Mouse (Mus musculus) kidney, postnatal 36 days (tissue): ENCODE measurements around the gene Gm20388.

Experiments used
- DNase-seq, 2 experiments: peaks; one replicate each; pipeline ENCODE4 v3.0.0; 2021 to 2022; ENCODE audit warnings: mixed read lengths in 2 of 2

Gene Gm20388

DNA sequence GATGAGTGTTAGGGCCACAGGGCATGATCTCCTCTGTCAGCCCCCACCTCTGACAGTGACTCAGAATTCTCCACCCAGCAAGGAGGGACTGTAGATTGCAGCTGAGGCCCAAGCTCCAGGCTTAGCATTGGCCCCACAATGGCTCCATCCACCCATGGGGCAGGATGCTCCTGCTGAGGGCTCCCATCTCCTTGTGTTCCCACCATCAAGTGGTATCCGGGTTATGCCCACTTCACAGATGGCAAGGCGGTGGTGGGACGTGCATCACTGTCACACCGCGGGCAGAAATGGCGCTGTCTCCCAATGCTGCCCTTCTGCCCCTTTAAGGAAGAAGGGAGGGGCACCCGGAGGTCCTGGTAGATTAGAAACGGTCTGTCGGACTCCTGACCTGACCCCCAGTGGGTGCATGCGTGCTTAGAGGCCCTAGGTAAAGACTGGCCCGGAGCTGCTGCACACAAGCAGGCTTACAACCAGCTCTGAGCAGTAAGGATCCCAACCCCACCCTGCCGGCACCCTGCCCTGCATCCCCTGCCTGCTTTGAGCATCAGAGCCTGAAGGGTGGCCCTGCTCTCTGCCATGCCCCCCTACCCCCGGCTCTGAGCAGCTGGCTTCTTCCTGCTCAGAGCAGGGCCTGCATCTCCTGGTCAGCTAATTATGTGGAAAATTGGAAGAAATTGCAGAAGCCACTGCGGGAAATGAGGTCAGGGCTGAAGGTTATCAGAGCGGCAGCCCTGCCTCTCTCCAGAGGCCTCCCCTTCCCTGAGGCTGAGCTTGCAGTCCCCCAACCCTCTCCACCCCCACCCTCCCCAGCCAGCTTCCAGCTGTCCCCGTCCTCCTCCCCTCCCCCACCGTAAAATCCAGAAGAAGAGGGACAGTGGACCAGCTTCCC, 384.6 kb downstream of the Gm20388 start:
- peak; percentile 37 to 38 for DNase-seq

DNA sequence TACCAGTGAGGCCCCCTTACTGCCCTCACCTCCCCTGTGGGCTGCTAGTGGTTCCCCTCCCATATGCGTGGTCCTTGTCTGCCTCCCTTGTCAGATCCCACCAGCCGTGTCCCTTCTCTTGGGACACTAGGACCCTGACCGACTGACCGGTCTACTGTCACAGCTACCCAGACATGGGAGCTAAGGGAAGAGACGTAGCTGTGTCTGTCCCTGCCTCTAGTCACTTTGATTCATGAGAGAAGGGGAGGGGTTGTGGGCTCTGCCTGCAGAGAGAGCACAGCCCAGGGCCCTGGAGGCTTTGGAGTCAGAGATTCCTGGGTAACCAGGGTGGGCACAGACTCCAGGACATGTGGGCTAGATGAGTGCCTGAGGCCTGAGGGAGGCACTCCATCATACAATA, 386.4 kb downstream of the Gm20388 start:
- DNase-seq = no peak

DNA sequence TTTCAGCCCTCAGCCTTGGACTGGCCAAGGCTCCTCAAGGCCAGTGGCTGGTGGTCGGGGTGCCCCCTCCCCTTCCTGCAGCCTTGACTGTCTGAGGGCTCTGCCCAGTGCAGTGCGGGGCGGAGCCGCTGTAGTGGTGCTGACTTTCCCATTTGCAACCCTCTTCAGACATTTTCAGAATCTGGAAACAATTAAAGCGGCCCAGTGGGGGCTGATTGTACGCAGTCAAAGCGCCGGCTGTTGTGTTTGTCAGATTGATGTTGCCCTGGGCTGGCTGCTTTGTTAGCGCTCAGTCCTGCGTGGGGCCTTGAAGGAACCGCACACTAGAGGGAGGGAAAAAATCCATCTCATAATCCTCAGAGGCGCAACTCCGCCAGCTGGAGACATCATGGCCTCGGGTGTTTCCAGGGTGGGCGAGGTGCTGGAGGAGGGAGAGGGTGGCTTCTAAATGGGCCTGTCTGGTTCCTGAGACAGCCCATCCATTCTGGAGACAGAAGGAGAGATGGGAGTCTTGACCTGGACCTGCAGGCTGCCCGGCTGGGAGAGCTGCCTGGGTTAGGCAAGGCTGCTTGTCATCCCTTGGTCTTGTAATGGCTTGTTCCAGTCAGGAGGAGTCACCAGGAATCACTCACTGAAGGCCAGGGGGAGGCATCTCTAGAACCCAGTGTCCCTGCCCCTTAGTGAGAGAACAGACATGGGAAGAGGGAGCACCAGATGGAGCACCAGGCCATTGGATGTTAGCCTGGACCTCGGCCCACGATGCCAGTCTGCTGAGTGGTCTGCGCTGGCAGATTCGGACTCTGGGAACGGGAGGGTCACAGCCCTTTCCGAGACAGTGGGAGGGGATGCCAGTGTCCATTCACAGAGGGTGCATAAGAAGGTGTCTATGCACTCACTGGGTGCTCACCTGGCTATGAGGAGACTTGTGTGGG, 388.2 kb downstream of the Gm20388 start:
- no peak for DNase-seq

DNA sequence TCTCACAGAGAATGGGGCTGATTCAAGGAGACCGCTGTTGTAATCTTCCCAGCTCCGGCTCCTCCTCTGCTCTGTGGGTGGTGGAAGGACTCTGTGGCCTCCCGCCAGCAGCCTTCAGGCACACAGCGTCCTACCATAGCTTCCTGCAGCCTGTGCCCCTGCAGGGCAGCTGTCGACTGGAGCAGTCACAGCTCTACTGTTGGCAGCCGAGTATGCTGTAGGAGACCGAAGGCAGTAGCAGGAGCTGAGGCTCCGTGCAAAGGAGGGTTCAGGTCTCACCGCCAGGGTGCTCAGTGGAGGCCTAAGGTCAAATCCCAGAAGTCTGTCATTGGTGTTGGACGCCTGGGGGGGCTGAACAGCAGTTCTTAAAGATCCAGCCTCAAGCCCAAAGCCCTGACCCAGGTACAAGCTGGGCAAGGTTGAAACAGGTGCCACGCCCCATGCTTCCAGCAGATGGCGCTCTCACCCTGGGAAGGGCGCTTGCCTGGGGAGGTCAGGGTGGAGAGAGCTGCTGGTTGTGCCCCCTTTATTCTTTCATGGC, 390.0 kb downstream of the Gm20388 start:
- peak; percentile 45 to 79 for DNase-seq

DNA sequence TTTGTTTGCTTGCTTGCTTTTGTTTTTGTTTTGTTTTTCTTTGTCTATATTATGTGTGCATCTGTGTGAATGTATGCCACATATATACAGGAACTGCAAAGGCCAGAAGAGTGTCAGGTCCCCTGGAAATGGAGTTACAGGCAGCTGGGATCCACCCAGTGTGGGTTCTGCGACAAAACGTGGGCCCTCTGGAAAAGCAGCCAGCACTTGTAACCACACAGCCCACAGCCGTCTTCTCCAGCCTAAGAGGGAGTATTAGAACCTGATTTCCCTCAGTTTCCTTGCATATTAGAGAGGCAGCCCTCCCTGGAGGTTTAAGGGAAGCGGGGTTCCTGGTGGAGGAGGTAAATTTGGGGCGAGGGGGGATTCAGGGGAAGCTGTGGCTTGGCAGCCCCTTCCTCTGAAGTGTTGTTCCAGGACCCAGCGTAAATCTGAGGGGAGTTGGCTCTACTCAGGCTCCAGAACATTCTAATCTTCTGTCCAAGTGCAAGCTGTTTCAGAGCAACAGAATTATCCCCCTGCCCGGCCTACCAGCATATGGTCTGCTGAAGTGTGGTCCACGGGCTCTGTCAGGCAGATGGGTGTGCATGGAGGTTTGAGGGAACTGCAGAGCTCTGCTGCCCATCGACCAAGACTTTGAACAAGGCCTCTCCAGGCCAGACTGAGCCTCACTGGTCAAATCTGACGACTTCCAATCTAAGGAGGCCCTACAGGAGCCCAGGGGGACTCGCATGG, 392.5 kb downstream of the Gm20388 start:
- no peak for DNase-seq

DNA sequence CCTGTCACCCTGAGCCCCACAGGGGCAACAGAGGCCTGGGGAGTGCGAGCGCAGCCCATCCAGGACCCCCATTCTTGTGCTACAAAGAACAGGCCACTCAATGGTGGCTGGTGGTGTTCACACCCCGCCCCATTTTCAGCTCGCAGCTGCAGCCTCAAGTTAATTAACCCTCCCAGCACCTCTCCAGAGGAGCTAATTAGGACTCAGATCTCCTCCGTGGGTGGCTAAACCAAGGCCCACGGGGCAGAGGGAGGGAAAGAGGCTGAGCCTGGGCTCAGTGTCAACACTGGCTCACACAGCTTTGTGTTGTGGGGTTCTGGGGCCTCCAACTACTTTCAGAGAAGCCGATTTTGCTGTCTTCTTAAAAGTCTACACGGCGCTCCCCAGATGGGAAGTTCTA, 393.5 kb downstream of the Gm20388 start:
- DNase-seq = no peak

DNA sequence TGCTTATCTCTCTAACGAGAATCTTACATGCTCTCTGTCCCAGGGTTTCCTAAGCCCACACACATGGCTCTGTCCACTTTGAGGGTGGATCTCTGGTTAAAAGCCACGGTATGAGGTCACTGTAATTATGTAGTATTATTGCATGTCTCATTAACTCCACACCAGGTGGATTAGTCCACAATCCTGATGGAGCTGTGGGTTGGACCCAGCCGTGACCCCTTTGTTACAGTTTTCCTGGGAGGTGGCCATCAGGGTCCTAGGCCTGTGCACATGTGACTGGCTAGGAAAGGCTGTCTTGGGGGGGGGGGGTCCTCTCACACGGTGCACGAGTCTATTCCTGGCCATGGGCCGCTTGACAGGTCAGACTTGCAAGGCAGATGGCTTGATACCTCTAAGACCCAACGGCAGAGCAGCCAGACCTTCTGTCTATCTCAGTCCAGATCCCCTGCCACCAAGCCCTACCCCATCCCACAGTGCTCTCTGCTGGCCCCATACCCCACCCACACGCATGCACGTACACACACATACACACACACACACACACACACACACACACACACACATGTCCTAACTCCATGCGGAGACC, 395.3 kb downstream of the Gm20388 start:
- DNase-seq = no peak

DNA sequence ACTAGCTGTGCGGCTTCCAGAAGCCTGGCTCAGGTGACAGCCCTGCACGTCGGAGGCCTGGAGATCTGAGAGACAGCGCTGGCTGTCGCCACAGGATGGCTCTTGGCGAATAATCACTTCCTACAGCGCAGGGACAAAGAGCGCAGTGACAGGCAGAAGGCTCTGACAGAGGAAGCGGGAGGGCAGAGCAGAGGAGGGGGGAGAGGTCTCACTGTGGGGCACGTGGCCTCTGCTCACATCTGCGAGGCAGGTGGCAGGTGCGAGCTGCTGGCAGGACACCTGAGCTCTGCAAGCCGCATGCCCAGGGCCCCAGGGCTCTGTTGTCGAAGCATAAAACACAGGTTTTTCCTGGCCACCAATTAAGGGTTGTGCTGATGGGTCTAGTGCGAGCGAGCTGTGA, 396.5 kb downstream of the Gm20388 start:
- no peak for DNase-seq

DNA sequence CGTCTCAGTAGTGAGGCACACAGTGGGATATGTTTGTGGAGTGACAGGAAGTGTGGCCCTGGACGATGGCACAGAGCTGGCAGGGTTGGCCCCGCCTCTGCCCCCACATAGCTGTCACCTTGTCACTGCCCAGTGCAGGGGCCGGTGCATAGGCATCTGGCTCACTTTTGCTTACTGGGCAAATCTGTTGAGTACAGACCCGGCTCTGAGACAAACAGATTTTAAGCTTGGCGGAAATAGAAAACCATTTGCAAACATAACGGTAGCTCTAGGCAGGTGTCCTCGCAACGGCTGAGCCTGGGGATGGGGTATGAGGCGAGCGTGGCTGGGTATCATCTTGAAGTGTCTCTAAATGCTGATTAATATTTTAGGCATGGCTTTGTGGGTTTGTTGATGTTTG, 396.9 kb downstream of the Gm20388 start:
- DNase-seq = no peak

DNA sequence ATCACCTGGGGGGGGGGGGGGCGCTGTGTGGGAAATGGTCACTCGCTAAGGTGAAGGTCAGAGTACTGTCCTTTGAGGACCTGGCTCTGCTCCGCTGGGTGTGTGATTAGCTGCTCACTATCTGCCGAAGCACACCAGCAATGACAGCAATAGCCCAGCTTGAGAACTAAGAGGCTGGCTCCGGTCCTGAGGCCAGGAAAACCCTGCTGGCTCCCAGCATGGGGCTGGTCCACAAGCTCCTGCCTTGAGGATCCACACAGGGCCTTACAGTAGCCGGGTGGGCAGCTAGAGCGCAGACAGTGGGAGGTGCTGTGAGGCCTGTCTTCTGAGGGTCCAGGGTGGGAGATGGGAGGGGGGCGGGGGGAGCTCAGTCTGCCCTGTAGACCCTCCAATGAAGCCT, 397.5 kb downstream of the Gm20388 start:
- no peak for DNase-seq

DNA sequence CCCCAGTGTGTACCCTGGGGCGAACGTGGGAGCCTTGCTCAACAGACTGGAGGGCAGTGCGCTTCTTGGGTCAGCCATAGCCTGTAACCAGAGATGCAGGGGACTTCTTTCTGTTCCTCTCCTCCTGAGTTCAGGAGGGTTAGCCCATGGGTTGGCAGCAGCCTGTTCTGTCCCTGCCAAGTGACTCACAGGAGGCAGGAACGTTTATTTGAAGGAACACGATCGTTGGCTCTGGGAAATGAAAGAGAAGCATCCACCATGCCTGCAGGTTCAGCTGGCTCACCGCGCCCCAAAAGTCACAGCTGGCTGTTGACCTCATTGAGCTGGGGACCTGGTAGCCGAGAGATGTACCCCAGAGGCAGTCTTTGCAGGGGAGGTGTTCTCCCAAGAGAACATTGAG, 397.9 kb downstream of the Gm20388 start:
- DNase-seq = no peak

DNA sequence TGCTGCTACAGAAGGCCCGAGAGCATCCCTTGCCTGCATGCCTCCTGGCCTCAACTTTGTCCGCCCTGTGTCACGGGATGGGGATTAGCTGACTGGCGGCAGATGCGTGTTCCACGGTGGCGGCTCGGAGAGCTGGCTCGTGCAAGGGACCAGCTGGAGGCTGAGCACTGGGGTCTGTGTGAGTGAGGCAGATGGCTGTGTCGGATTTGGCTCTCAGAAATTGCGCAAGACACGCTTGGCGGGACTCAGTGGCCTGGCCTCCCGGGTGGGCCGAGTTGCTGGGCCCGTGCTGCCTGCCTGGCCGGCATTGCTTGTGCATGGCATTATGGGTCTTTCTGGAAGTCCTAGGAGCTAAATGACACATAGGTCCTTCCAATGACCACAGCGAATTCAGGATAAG, 398.7 kb downstream of the Gm20388 start:
- no peak for DNase-seq

DNA sequence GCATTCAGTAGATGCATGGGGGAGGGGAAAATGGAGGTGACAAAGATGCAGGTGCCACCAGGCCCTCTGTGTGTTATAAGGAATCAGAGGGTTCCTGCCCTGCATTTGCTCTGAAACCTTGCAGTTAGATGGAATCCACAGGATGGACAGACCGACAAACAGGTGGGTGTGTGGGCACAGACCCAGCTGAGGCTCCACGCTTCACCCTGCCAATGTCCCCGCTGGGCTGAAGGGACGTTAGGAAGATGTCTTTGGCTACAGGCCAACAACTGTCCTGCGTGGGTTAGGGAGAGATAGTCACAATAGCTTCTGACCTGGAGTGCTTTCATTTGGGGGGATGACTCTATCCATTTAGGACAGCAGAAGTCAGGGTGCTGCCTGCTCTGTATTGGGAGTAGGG, 399.4 kb downstream of the Gm20388 start:
- DNase-seq = no peak

DNA sequence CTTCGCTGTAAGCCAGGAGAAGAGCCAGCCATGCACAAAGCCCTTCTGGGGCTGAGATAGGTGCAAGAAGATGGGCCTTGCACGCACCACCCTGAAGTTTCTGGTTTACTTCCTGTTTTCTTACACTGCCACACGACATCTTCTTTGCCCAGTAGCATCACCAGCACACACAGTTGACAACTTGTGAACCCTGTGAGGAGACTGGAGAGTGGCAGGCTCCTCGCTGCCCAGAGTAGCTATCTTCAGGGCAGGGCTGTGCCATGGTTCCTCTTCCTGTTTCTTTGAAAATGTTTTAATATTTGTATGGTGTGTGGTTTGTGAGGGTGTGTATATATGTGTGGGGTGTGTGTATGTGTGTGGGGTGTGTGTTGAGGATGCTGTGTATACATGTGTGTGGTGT, 401.8 kb downstream of the Gm20388 start:
- no peak for DNase-seq

DNA sequence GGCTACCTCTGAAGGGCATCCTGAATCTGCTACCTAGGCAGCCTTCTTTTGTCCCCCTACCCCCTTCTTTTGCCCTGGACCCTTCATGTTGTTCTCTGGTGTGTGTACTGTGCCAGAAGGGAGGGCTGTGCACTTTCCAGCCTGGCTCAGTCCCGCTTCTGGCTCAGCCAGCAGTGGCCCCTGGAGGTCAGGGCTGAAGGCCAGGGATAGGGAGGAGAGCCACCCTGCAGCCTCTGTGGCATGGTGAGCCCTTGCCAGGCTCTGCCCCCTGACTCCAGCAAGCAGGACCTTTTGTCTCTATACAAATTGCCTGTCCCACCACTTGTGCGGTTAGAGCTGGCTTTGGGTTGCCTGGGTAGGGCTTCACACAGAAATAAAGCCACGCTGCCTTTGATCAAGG, 403.0 kb downstream of the Gm20388 start:
- DNase-seq = no peak

DNA sequence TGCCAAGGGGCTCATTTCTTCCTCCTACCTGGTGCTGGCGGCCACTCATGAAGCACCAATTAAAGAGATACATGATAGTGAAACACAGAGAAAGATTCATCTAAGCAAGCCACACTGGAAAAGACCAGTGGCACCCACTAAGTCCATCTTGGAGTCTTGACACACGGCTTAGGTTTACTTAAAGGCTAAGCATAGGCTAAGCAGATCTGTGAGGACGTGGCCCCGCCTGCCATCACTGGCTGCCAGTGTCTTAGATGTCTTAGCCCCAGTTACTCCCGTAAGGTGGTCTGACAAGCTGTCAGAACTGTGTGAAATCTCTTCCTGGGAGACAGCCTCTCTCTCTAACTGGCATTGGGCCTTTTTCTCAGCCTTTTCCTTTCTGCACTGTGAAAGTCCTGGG, 404.3 kb downstream of the Gm20388 start:
- DNase-seq = no peak

DNA sequence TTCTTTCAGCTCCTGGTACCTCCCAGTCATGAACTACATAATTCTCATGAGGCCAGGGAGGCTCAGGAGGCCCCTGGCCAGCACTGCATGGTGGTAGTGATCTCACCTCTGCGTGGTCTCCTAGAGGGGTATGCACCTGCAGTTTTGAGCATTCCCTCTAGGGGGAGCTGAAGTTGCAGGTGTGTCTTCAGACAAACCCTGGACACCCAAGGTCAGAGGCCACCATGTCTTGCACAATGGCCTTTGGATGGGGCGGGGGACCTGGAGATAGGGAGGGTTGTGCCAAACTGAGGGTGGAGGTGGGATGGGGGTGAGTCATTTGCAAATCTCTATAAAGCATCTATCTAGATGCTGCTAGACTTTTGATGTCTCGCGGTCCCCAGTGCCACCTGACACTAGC, 405.0 kb downstream of the Gm20388 start:
- peak in 1 of 2 experiments; percentile 65 for DNase-seq

DNA sequence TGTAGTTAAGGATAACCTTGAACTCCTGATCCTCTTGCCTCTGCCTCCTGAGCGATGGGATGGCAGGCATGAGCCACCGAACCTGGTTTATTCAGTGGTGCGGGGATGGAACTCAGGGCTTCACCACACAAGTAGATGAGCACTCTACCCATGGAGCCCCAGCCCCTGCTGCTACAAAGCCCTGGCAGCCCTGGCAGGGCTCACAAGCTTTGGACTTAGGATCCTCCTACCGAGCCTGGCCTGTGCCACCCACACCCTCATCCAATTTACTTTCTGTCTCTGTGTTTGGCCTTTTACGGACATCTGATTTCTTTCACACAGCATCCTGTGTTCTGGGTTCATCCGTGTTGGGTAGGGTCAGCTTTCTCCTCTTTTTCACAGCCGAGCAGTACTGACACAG, 406.1 kb downstream of the Gm20388 start:
- no peak for DNase-seq

DNA sequence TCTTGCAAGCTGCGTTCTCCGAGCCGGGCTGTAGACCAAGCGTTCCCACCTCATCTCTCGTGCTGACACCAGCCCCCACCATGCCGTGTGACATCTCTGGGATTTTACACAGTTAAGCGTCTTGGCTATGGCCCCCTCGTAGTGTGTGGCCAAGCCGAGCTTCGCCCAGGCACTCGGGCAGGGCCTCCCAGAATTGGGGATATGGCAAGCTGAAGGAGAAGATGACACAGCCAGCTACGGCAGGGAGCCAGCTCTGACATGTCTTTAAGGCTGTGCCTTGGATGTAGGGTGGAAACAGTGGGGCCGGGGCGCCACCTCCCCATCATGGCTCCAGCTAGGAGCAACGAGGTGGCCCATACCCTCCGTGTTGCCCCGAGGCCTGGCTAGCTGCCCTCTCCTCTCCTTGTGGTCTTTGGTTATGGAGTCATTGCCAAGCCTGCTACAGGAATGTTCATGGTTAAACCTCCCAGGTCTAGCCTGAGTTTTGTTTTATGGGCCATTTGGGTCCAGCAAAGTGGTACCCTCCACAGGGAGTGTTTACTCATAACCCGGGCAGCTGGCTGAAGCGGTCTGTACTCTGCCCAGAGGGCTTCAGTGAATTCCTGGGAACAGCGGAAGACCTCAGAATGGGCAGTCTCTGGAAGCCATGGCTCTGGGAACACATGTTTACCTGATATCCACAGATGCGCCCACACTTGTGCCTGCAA, 406.6 kb downstream of the Gm20388 start:
- DNase-seq = no peak

DNA sequence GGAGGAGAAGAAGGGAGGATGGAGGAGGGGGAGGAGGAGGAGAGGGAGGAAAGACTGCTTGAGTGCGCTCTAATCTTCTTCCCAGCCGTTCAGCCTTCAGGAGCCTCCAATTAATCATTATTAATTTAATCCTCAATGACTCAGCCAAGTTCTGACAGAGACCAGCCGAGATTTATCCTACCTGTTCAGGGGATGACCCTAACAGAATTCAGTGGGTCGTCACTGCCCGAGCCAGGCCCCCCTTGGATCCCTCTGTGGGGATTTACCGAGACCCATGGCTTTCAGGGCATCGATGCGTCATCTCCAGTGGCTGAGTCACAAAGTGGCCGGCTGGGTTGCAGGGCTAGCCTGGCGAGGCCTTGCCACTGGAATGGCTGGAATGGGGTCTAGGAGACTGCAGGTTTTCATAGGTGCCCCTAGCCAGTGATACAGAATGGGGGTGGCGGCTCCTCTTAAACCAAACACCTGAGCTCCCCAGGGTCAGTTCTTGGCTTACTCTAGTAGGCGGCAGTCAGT, 407.9 kb downstream of the Gm20388 start:
- DNase-seq = no peak

DNA sequence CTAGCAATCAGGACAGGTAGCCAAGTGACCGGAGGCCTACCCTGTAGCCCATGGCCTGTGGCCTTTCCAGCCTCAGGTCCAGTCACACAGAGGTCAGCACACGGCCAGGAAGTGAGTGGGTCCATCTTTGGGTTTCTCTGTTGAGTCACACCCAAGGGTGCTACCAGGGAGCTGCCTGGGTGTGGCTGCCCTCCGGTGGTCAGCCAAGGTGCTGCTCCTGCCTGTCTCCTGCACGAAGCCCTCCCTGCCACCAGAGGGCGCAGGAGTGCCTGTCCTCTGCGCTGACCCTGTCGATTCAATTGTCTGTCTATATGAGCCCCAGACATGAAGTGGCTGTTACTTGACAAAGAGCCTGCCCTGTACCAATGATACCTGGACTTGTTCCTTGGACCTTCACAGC, 408.8 kb downstream of the Gm20388 start:
- DNase-seq = peak; percentile 64 to 86

DNA sequence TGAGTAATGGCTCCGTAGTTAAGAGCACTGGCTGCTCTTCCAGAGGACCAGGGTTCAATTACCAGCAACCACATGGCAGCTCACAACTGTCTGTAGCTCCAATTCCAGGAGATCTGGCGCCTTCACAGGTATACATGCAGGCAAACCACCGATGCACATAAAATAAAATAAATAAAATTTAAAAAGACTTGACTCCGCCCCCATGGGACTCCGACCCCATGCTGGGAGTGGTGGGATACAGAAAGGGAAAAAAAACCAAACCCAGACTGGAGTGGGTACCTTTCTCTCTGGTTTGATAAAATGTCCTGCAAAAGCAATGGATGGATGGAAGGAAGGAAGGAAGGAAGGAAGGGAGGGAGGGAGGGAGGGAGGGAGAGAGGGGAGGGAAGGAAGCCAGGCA, 409.5 kb downstream of the Gm20388 start:
- DNase-seq = no peak
